Mouse (Mus musculus) retina, postnatal 7 days (tissue): ENCODE results near the gene Sh3gl2.

Experiments used
- DNase-seq: peaks from one replicate; pipeline ENCODE4 v3.0.0-alpha.2; 2012; ENCODE audit warnings: low read depth, low spot score

The Sh3gl2 gene

DNA sequence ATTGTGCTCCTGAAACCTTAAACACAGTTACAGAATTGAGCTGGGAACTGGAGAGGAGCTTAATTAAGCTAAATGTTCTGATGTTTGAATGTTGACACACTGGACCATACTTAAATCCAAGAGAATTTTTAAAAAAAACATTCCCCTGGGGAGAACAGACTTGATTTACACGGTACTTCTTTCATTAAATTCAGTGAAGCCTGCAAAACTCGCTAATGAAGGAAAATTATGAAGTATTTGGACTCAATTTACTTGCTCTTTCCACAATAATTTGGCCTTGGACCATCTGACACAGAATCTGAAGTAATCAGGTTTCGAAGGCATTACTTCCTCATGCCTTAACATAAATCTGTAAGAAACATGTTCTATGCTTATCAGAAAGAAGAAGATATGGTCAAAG, 408.4 kb downstream of the Sh3gl2 start:
- DNase-seq = no peak

DNA sequence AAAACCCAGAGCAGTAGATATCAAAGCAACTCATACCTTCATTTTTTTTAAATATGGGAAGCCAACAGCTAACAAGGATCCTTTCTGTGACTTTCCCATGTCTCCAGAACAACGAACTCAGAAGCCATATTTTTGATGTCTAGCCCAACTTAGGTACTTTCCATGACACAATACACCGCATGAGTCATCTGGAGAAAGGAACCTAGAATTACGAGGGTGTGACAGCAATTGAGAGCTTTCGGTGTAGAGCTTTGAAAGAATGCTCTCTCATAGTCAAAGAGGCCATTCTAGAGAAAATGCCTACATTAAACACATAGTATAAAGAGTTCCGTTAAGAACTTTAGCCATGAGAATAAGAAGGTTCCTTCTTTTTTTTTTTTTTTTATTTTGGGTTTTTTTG, 413.8 kb downstream of the Sh3gl2 start:
- no peak for DNase-seq

DNA sequence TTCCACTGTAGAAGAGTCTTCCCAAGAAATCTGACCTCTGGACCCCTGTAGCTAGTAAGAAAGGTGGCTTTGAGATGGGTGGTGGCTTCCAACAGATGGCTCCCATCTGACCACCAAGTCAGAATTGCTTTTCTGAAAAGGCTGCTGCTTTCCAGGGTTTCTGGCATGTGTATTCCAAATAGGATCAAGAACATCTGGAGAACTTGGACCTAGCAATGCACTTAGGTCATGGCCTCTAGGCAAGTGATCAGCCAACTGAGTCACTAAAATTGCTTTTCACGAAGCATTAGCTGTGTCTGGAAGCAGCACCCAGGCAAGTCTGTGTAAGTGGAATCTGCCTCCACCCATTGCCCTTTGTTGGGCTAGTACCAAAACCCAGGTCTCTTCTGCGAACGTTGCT, 414.3 kb downstream of the Sh3gl2 start:
- DNase-seq = no peak

DNA sequence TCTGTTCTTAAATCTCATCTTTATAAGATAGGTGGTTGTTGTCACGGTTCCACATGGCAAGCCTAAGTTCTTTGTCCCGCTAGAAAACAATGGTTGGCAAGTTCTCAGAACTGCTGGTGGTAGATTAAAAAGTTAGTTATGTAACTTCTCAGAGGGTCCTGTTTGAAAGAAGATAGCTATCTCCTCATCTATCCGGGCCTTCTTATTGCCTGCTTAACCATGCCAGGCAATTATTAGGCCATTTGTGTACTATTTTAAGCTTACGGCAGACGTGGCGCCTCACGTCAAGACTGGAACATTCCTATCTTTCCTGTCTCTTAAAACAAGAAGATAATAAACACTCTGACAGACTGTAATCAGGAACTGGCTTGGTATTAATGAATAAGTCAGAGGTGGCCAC, 424.5 kb downstream of the Sh3gl2 start:
- DNase-seq = no peak

DNA sequence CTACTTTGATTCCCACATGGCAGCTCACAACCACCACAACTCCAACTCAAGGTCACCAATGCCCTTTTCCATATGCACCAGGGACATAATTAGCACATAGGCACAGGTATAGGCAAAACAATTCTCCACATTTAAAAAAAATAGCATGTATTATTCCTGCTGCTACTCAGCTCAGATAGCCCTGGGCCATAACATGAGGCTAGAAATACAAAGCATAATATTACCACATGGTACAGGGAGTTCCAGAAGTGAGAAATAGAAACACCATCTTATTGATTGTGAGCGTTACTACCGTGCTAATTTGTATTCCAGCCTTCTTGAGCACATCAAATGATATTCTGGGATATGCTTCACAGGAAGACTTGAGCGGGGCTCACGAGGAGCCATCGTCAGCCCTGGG, 464.3 kb downstream of the Sh3gl2 start:
- no peak for DNase-seq

DNA sequence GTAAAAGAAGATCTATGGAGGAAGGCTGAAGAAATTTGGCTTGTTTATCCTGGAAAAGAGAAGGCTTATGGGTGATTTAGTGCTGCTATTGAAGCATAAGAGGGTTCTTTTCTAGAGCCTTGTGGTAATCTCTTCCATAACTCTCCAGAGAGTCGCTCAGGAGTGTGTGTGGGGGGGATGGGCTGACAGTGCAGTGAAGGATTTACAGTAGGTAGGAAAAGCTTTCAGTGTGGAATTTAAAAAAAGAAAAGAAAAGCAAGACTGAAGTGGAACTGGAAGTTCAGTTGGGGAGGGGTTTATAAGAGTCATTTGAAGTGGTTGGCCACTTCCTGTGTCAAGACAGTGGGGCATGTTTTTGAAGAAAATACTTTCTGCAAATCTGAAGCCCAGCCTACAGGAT, 464.8 kb downstream of the Sh3gl2 start:
- no peak for DNase-seq

DNA sequence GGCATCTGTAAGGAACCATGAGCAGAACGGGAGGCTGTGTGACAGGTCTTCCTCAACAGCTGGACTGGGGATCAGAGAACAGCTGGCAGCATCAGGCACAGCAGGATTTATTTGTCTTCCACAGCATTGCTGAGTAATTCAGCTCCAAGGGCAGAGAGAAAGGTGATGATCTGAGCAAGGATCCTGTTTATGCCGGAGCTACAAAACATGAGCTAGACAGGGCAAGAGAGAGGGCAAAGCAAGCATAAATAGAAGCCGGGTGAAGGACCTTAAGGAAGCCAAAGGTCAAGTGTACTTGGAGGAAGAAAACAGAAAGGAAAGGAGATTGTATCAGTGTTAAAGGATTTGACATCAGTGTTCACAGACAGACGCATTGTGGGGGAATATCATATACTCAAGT, 467.4 kb downstream of the Sh3gl2 start:
- DNase-seq = no peak

DNA sequence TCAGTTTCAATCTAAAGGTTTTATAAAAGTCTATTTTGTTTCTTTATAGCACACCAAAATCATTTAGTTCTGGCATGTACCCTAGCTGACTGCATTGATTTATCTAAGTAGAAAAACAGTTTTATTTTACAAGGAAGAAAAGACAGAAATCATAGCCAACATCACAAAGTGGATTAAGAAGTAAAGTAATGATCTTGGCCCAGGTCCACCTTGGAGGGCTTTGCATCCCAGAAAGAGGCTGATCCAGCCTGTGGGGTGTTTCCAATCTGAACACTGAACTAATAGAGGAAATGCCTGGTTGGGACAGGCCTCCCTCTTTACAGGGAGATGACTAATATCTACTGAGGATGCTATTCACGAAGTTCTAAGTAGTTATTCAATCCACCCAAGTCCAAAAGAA, 472.7 kb downstream of the Sh3gl2 start:
- DNase-seq = no peak

DNA sequence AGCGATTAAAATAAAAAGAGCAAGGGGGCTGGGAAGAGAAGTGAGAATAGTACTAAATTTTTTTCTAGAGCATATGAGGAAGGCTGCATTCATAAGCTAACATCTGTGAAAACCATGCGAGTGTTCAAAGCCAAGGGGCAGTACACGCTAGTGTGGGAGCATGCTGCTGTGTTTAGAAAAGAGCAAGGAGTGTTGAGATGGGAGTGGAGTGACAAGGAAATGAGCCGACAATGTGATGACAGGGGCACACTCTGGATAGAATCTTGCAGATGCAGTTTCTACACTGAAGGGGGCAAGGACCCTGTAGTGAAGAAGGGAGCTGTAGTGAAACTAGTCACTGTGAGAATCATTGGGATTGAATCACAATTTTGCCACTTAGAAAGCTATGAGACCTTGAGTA, 481.2 kb downstream of the Sh3gl2 start:
- DNase-seq = no peak
